Mouse (Mus musculus) neutrophil, adult 83 days (primary cell): ENCODE measurements around the gene 4931414P19Rik. TPM values are rescaled to one million over a fixed set of nuclear protein-coding genes. Genes with fewer than 3 reads are reported as not detected.

Experiments
- total RNA-seq, 2 experiments: library from RNA; stranded (reverse); gene quantifications; one replicate each; pipeline ENCODE4 v1.2.4; 2023

The 4931414P19Rik gene
- total RNA-seq, result 1 to 10 TPM; 3.4 to 6.2 TPM

DNA sequence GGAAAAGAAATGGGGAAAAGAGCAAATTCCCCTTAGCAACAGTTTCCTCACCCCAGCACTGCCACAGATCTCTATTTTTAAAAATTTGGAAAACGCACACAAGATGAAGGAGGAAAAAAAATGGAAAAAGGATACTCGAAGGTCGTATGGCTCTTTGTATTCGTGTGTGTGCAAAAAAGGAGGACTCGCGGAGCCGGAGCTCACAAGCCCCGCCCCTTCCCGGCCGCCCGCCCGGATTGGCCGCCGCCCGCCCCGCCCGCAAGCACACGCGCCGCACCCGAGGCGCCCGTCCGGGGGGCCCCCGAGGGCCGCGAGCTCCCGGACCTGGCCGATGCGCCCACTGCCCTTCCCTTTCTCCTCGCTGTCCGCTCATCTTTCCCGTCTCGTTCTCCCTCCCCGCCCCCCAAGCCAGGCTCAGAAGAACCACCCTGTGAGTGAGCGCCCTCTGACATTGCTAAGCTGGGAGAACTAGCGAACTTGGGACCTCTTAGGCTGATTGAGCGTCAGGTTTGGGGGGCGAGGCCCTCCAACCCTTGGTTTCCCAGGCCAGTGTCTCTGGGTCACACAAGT, at the start of gene 4931414P19Rik:
TSS of gene 4931414P19Rik (minus strand) at position 242 of the 570 bp plus-strand sequence.

GRCm38 (mm10) chr14:54641305-54641969, 35.6 kb upstream of the 4931414P19Rik start, which contains the start of gene Cdh24:
Gene Cdh24 (minus strand): TSS chr14:54641364.

GRCm38 (mm10) chr14:54640946-54641304, 35.1 kb upstream of the 4931414P19Rik start, which contains the start of gene Gm17606:
Gene Gm17606 (plus strand): TSS chr14:54640952.

DNA sequence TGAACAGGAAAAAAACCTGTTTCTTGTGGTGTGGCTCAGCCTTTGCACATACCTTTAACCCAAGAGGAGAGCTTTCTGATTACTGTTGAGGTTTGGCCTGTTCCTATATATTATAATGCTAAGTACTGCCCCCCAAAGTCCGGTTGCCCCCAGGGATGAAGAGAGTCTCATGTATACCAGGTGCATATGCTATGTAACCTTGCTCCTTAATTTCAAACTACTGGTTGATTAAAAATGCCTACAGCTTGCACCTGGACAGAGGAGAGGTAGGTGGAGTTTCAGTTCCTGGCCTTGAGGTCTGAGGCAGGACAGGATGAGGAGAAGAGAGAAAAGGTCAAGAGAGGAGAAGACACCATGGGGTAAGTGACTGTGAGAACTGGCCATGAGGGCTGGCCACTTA, 15.3 kb upstream of the 4931414P19Rik start, which contains the start of gene Psmb11:
TSS of gene Psmb11 (plus strand) at position 301 of the 400 bp plus-strand sequence.

DNA sequence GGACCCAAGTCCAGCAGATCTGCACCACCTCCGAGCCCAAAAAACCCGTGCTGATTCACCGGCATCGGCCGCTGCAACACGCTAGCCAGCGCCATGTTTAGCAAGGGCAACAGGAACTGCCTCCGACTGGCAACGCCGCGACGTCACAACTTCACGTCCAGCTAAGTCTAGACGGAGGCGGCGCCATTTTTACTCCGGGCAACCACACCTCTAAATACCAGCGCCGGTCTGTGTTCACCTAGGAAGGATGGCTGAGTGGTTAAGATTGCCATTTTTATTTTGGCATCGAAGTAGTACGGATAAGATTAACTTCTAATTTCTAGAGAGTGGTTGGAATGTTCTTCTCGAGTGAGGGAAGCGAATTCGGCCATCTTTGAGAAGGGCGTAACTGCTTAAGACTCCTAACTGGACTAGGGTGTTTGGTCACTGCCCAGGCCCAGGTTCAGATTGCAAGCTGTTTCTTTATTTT, 12.1 kb upstream of the 4931414P19Rik start, which contains the start of gene Psmb5:
TSS of gene Psmb5 (minus strand) at position 126 of the 469 bp plus-strand sequence.

GRCm38 (mm10) chr14:54577089-54577982, 28.5 kb downstream of the 4931414P19Rik start, which contains the start of gene Ajuba:
Gene Ajuba (minus strand): TSS chr14:54577558.

DNA sequence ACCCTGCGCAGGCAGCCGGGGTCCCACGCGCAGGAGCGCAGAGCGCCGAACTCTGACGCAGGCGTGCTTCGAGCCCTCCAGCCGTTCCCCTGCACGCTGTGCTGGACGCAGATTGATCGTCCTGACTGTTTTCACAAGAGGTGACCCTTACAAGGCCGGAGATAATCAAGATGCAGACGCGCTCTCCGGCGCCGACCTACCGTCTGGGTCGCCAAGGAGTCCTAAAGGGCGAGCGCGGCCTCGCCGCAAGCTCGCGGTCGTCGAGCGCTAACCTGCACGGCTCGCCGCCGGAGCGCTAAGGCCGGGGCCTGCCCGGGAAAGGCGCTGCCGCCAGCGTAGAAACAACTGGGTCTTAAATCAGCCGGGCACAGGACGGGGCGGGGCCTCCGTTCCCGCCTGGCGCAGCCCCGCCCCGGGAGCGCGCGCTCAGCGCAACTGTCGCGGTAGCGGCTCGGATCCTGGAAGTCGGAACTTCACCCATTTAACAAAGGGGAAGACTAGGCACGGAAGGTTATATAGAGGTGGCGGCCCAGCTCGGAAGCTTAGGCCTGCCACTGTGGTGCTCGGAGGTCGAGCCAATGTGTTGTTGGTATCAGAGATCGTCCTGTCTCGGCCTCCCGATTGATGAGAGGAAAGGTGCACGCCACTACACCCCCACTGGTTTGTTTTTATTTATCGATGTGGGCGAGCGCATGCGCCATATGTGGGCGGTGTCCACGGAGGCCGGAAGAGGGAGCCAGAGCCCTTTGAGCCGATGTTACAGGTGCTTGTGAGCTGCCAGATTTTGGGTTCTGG, 51.6 kb downstream of the 4931414P19Rik start, which contains the start of gene Haus4:
TSS of gene Haus4 (minus strand) at position 642 of the 795 bp plus-strand sequence.

Other genes starting within 250 kb of the 4931414P19Rik start
- 10 to 100 TPM; 39.9 to 43.0 TPM for gene Oxa1l, start 245.2 kb downstream of the 4931414P19Rik start, total RNA-seq
- gene Slc7a7, start 188.2 kb downstream of the 4931414P19Rik start, total RNA-seq, result 10 to 100 TPM; 20.7 to 26.1 TPM
- gene Mrpl52, start 179.1 kb downstream of the 4931414P19Rik start, total RNA-seq, result 10 to 100 TPM; 38.9 to 39.9 TPM
- 1 to 10 TPM; 1.1 to 2.8 TPM for gene Mmp14, start 174.4 kb downstream of the 4931414P19Rik start, total RNA-seq
- 10 to 100 TPM; 82.6 to 82.9 TPM for gene Lrp10, start 141.9 kb downstream of the 4931414P19Rik start, total RNA-seq
- gene Rem2, start 129.9 kb downstream of the 4931414P19Rik start, total RNA-seq, result under 1 TPM in 1 of 2 experiments, not detected in 1; 0.18 TPM
- gene Prmt5, start 88.5 kb downstream of the 4931414P19Rik start, total RNA-seq, result 10 to 100 TPM; 12.8 to 13.9 TPM
- gene Haus4, start 51.4 kb downstream of the 4931414P19Rik start, total RNA-seq, result 10 to 100 TPM; 26.8 to 31.2 TPM
- gene Ajuba, start 28.4 kb downstream of the 4931414P19Rik start, total RNA-seq, result under 1 TPM; 0.20 to 0.22 TPM
- 10 to 100 TPM; 56.3 to 74.9 TPM for gene Psmb5, start 12.0 kb upstream of the 4931414P19Rik start, total RNA-seq
- under 1 TPM in 1 of 2 experiments, not detected in 1; 0.07 TPM for gene Psmb11, start 15.4 kb upstream of the 4931414P19Rik start, total RNA-seq
- gene Gm17606, start 35.0 kb upstream of the 4931414P19Rik start, total RNA-seq, result not detected
- 1 to 10 TPM; 1.9 to 3.7 TPM for gene Cdh24, start 35.4 kb upstream of the 4931414P19Rik start, total RNA-seq
- 10 to 100 TPM; 29.0 to 31.1 TPM for gene 1700123O20Rik, start 80.2 kb upstream of the 4931414P19Rik start, total RNA-seq
- gene Acin1, start 80.9 kb upstream of the 4931414P19Rik start, total RNA-seq, result 100 to 1,000 TPM; 245 to 254 TPM
- under 1 TPM; 0.40 to 0.70 TPM for gene Gm29776, start 92.8 kb upstream of the 4931414P19Rik start, total RNA-seq
- 100 to 1,000 TPM; 181 to 183 TPM for gene Cebpe, start 106.2 kb upstream of the 4931414P19Rik start, total RNA-seq
- gene Slc7a8, start 176.0 kb upstream of the 4931414P19Rik start, total RNA-seq, result 1 to 10 TPM; 5.0 to 5.1 TPM
- not detected for gene Rnf212b, start 208.1 kb upstream of the 4931414P19Rik start, total RNA-seq